Mouse (Mus musculus) embryonic facial prominence, embryonic 15.5 days (tissue): ENCODE results near the gene Gm28729. TPM values are rescaled to one million over a fixed set of nuclear protein-coding genes. Genes with fewer than 3 reads are reported as not detected.

ENCODE experiments used
- polyA plus RNA-seq: library from polyadenylated mRNA; unstranded; fragments of >200 nt; fragmentation: Nextera tagmentation; extraction: Ambion mirVana; gene quantifications from 2 replicates; pipeline ENCODE4 v1.2.1, GENCODE M21; 2015

Gene Gm28729
- polyA plus RNA-seq, 1 experiment from 2014 or later, result 2.4 TPM

Other genes with a start within 250 kb of the Gm28729 start
- gene Atp1b3, start 160.8 kb downstream of the Gm28729 start, polyA plus RNA-seq, result 163 and 171 TPM in 2 replicates
- 205 and 210 TPM in 2 replicates for gene Rnf7, start 46.6 kb downstream of the Gm28729 start, polyA plus RNA-seq
- gene Rasa2, start 106.4 kb upstream of the Gm28729 start, polyA plus RNA-seq, result 19.8 and 20.8 TPM in 2 replicates
- 21.2 and 22.1 TPM in 2 replicates for gene Zbtb38, start 227.6 kb upstream of the Gm28729 start, polyA plus RNA-seq